Mouse (Mus musculus) yolk sac, embryonic 10.5 days (tissue): ENCODE measurements at regions not wholly inside any gene's neighbourhood (a gene's known extent, or its start where the extent isn't known, plus 50 kb on each side); places are given as distances from the start of the nearest gene placed in this dataset.
"Not testable (repeated sequence)": the region's sequence is repeated elsewhere in the genome, so short reads cannot be mapped to it uniquely, and the experiment has no call there.

Experiments
- DNase-seq: peaks from one replicate; pipeline ENCODE4 v3.0.0-alpha.2; 2017; ENCODE audit warnings: low spot score

GRCm38 (mm10) chr14:104410730-104411129 is 57.1 kb downstream of the Pou4f1 start:
- DNase-seq = no peak

DNA sequence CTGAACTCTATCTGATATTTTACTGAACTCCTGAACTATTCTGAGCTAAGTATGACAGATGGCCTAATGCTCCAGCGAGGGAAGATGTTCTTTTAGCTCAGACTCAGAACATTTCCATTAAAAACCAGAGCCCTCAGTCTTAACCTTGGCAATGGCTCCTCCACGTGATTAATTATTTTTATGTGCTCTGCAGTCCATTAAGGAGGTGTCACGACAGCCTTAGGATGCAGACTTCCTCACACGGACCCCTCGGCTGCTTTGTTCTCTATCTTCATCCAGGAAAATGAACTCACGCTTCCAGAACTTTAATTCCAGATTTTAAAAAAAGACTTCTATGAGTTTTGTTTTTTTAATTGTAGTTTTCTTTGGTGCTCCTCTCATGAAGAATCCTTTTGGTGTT is 57.5 kb downstream of the Pou4f1 start:
- no peak for DNase-seq

DNA sequence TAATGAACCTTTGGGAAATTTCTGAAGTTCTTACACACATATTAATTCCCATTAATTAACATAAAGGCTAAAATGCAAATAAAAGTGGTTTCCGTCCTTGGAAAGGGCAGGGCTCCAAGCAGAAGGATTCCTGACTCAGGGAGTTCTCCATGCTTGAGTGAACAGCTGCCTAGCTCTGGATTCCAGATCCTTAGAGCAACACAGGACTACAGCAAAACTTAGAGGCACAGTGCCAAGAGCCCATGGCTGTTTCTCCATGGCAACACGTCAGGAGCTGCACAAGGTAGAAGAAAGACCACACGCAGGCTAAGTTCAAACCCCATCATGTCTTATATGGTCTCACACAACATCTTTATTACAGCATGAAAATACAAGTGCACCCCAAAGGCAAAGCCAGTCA is 61.7 kb downstream of the Pou4f1 start:
- no peak for DNase-seq

DNA sequence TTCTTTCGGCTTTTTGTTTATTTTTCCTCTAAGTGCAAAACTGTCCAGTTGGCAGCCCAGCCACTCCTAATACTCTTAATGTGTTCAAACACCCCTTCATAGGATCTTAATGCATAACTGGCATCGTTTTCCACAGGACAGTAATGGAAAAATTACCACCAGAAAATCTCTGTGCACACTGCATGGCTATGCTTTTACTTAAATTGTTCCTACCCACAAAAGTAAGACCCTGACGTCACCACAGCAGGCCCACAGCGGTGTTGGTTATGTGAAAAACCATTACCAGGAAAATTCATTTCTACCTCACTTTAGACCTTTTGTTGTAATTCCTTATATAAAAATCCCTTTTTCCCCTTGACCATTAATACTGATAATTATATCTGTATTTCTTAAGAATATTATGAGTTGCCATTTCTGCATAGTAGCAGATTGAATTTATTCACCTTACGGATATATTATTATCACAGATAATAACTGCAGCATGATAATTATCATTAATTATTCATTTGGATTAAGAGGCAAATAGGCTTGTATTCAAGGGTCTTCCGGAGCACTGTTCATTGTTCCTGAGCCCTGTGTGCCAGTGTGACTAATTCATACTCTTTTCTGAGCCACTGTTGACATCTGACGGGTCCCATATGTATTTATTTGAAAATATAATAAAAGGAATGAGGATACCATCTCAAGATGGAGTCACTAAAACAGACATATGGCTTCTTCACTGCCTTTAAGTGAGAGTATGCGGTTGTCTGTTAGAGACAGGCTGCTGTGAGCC is 78.3 kb downstream of the Pou4f1 start:
- DNase-seq = no peak

DNA sequence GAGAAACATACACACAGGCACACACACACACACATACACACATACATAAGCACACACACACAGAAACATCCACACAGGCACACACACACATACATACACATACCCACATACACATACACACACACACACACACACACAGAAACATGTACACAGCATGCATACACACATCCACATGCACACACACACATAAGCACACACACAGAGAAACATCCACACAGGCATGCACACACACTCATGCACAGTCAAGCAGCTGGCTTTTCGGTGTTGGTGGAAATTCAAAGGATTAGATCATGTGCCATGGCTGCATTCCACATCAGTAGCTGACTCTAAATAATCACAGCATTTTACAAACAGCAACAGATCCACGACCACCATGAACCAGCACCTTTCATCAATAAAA is 78.9 kb downstream of the Pou4f1 start:
- no peak for DNase-seq

GRCm38 (mm10) chr14:104380986-104381385 is 86.8 kb downstream of the Pou4f1 start:
- DNase-seq = no peak

DNA sequence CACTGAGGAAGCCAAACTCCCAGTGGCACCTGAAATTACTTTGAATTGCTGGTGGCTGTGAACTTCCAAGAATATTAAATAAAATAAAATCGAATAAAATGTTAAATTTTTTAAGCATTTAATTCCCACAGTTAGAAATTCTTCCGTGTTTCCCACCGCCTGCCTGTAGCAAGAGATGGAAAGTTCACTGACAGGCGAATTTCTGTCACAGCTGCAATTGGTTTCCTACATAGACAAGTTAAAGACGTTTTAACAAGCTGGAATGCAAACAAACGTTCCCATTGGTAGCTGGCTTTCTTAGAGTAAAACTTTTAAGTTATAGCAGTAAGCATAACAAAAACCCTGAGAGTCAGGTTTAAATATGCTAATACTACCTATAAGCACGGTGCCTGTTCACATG is 95.0 kb downstream of the Pou4f1 start:
- no peak for DNase-seq

- no peak for DNase-seq
Measured at GRCm38 (mm10) chr14:104356636-104357035, 111.2 kb downstream of the Pou4f1 start.

GRCm38 (mm10) chr14:104336783-104337182 is 131.0 kb downstream of the Pou4f1 start:
- DNase-seq = not testable (repeated sequence)

- no peak for DNase-seq
Measured at GRCm38 (mm10) chr14:104326089-104326488, 141.7 kb downstream of the Pou4f1 start.

DNA sequence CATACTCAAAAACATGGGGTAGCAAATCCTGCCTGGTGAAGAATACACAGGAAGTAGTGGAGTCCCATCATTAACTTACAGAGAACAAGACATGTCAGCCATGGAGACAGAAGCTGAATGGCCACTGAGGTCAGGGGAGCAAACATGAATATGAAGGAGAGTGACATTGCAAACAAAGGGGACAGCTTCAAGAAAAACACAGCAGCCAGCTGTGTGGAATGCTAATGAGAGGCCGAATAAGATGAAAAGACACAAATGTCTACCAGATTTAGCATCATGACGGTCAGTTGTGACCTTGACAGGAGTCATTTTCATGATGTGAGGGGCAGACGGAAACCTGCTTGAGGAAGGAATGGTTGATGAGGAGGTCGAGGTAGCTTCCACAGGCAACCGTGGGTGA is 167.7 kb downstream of the Pou4f1 start:
- no peak for DNase-seq

DNA sequence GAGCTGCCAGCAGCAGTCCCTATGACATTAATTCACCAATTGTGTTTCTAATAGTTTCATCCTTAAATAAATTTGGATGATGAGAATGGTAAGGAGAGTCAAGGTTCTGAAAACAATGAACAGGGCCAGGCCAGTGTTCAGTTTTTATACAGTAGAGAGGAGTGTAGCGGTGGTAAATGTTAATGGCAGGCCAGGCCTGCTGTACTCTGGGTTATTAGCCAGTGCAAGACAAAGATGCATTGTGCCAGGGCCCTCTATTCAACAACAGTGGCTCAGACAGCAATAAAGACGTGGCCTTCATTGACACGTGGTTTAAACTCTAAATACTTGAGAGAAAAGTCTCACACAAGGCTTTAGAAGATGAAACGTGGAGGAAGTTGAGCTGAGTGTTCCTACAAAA is 169.5 kb downstream of the Pou4f1 start:
- no peak for DNase-seq

- DNase-seq = no peak
Measured at GRCm38 (mm10) chr14:104297316-104298311, 170.2 kb downstream of the Pou4f1 start.

- no peak for DNase-seq
Measured at GRCm38 (mm10) chr14:104293814-104294213, 174.0 kb downstream of the Pou4f1 start.

- DNase-seq = no peak
Measured at GRCm38 (mm10) chr14:104293147-104293546, 174.7 kb downstream of the Pou4f1 start.

DNA sequence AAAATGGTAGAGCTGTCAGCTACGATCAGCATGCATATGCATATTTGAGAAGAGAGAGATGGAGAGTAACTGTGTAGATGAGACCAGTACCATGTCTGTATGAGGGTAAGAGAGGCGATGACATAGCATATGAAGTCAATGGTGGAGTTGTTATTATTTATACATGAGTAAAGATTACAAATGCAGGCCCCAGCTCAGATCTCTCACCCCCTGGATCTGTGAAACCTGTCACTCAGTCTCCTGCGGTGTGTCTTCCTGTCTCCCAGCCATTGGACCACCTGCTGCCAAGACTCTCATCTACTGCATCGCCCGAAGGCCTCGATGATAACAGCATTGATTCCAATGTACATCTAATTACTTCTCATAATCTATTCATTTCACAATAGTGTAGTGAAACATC is 187.4 kb downstream of the Pou4f1 start:
- no peak for DNase-seq

DNA sequence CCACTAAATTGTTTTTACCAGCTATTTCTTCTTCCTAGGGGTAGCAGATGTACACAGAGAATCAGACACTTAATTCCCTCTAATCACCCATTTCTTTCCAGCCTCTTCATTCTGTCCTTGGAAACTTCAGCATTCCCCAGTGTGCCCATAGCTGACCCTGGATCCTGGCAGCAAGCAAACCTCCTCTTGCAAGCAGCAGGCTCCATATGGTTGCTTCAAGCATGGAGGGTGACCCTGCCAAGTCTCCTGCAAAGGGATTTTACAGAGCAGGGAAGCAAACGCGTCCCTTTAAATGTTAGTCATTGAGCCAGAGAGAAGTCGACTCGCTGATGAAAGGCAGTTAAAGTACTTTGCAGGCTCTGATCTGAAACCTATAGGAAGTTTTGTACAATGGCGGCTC is 187.9 kb downstream of the Pou4f1 start:
- DNase-seq = no peak

GRCm38 (mm10) chr14:104274752-104275151 is 193.0 kb downstream of the Pou4f1 start:
- no peak for DNase-seq

- no peak for DNase-seq
Measured at GRCm38 (mm10) chr14:104264919-104265764, 202.7 kb downstream of the Pou4f1 start.

GRCm38 (mm10) chr14:104216965-104217364 is 250.8 kb downstream of the Pou4f1 start:
- DNase-seq = no peak

- no peak for DNase-seq
Measured at GRCm38 (mm10) chr14:104210719-104211118, 257.1 kb downstream of the Pou4f1 start.

GRCm38 (mm10) chr14:104208855-104209254 is 258.9 kb downstream of the Pou4f1 start:
- DNase-seq = no peak
